Mouse (Mus musculus): ENCODE measurements around the gene F7. TPM values are rescaled to one million over a fixed set of nuclear protein-coding genes. Genes with fewer than 3 reads are reported as not detected.
"Not testable (repeated sequence)": the region's sequence is repeated elsewhere in the genome, so short reads cannot be mapped to it uniquely, and the experiment has no call there.

Gene F7
- polyA plus RNA-seq, 1 experiment from 2014 or later, result not detected

GRCm38 (mm10) chr8:13075044-13075443 is 49.2 kb downstream of the F7 start:
- no peaks in the 10 kb centered on the region for H3K27me3 ChIP-seq
- no peaks in the 10 kb centered on the region for H3K9me3 ChIP-seq
- no peak for ATAC-seq (ENCODE audit: insufficient number of reproducible peaks, insufficient read depth, low FRiP score, low TSS enrichment)
- H3K9ac ChIP-seq, result no peak overlapping the region
- no peaks in the 10 kb centered on the region for H3K4me1 ChIP-seq
- no peak overlapping the region for H3K4me3 ChIP-seq
- peaks cover 67% of the 10 kb centered on the region for H3K36me3 ChIP-seq
- H3K4me2 ChIP-seq (replicated peaks), result no peak overlapping the region
- WGBS, result 93% methylated on average over 8 of the region's 8 CpGs
- no peak overlapping the region for H3K27ac ChIP-seq

GRCm38 (mm10) chr8:13075579-13075978 is 49.7 kb downstream of the F7 start:
- not testable (repeated sequence) for H3K9me3 ChIP-seq; H3K27me3 ChIP-seq; H3K4me3 ChIP-seq; H3K27ac ChIP-seq; H3K4me2 ChIP-seq (replicated peaks); ATAC-seq (ENCODE audit: insufficient number of reproducible peaks, insufficient read depth, low FRiP score, low TSS enrichment); H3K4me1 ChIP-seq; H3K9ac ChIP-seq
- H3K36me3 ChIP-seq, result peaks cover 72% of the 10 kb centered on the region
- 95% methylated on average over 1 of the region's 1 CpGs for WGBS

- ATAC-seq (ENCODE audit: insufficient number of reproducible peaks, insufficient read depth, low FRiP score, low TSS enrichment), result no peak
- no peak overlapping the region for H3K27ac ChIP-seq
- H3K36me3 ChIP-seq, result peaks cover 91% of the 10 kb centered on the region
- H3K9ac ChIP-seq, result no peak overlapping the region
- no peak overlapping the region for H3K4me3 ChIP-seq
- no peak overlapping the region for H3K4me2 ChIP-seq (replicated peaks)
- no peaks in the 10 kb centered on the region for H3K27me3 ChIP-seq
- no peaks in the 10 kb centered on the region for H3K9me3 ChIP-seq
- 87% methylated on average over 7 of the region's 7 CpGs for WGBS
- no peaks in the 10 kb centered on the region for H3K4me1 ChIP-seq
Measured at GRCm38 (mm10) chr8:13077542-13077941, 51.7 kb downstream of the F7 start.

Other genes with a start within 250 kb of the F7 start
- 24.9 and 25.6 TPM in 2 replicates for gene Mcf2l, start 152.2 kb upstream of the F7 start, polyA plus RNA-seq (2016; fragmentation: Nextera tagmentation; extraction: Ambion mirVana)
- gene F10, start 11.3 kb downstream of the F7 start, polyA plus RNA-seq (2016; fragmentation: Nextera tagmentation; extraction: Ambion mirVana), result 0.37 and 0.78 TPM in 2 replicates
- 0.33 and 0.45 TPM in 2 replicates for gene Proz, start 34.9 kb downstream of the F7 start, polyA plus RNA-seq (2016; fragmentation: Nextera tagmentation; extraction: Ambion mirVana)
- 52.9 and 53.2 TPM in 2 replicates for gene Pcid2, start 79.4 kb downstream of the F7 start, polyA plus RNA-seq (2016; fragmentation: Nextera tagmentation; extraction: Ambion mirVana)
- gene Cul4a, start 79.6 kb downstream of the F7 start, polyA plus RNA-seq (2016; fragmentation: Nextera tagmentation; extraction: Ambion mirVana), result 108 and 109 TPM in 2 replicates
- 236 and 247 TPM in 2 replicates for gene Lamp1, start 133.1 kb downstream of the F7 start, polyA plus RNA-seq (2016; fragmentation: Nextera tagmentation; extraction: Ambion mirVana)
- 13.1 and 15.0 TPM in 2 replicates for gene Grtp1, start 174.6 kb downstream of the F7 start, polyA plus RNA-seq (2016; fragmentation: Nextera tagmentation; extraction: Ambion mirVana)
- 0.49 TPM in 1 of 2 replicates, not detected in the other for gene Adprhl1, start 228.1 kb downstream of the F7 start, polyA plus RNA-seq (2016; fragmentation: Nextera tagmentation; extraction: Ambion mirVana)